Mouse (Mus musculus): ENCODE measurements around the gene Lcor.

GRCm38 (mm10) chr19:41457181-41457580 lies 25.3 kb upstream of the Lcor start:
- TF ChIP-seq EP300 (optimal IDR thresholded peaks at IDR 0.05) (no peak), CTCF (IDR thresholded peaks at IDR 0.05; ENCODE audit: low read depth) (no peak)

Measured in stomach, postnatal 0 days (tissue).